Mouse (Mus musculus) layer of hippocampus, adult 9-10 months (tissue): ENCODE data around the gene Fgf9.

Experiments
- DNase-seq: peaks from one replicate; pipeline ENCODE4 v3.0.0; 2022; ENCODE audit warnings: low spot score

Fgf9 gene

DNA sequence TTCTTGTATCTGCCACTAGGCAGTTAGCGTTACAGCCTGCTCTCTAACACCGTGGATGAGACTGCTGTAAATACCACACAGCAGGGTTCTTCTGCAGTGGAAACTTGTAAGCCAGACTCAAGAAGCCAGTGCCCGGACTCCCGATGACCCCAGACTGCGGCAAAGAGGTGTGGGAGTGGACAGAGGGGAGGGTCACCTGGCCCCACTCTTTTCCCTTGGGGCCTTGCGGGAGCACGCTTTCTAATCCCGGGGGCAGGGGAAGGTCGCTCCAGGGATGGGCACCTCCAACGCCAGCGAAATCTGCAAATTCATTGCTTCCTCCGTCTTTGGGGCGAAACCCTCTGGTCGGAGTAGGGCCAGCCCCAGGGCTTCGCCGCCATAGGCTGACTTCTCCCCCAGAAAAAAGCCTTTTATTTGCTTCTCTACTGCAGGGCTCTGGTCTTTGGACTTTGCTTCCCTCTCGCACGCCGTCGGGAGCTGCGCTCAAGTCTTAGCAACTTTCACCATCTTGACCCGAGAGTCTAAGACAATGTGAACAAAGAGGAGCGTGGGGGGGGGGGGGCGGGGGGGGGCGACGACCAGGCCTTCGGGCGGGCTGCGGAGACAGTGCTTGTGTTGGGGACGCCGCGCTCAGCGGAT, at the start of gene Fgf9:
Gene Fgf9 (plus strand): TSS at position 67 of the 639 bp plus-strand sequence.
- DNase-seq = no peak

- peak; percentile 61 for DNase-seq
These were observed 35.8 kb upstream of the Fgf9 start for GRCm38 (mm10) chr14:58034567-58034966.

- DNase-seq = no peak
These were observed 34.2 kb upstream of the Fgf9 start for GRCm38 (mm10) chr14:58036174-58036573.

DNA sequence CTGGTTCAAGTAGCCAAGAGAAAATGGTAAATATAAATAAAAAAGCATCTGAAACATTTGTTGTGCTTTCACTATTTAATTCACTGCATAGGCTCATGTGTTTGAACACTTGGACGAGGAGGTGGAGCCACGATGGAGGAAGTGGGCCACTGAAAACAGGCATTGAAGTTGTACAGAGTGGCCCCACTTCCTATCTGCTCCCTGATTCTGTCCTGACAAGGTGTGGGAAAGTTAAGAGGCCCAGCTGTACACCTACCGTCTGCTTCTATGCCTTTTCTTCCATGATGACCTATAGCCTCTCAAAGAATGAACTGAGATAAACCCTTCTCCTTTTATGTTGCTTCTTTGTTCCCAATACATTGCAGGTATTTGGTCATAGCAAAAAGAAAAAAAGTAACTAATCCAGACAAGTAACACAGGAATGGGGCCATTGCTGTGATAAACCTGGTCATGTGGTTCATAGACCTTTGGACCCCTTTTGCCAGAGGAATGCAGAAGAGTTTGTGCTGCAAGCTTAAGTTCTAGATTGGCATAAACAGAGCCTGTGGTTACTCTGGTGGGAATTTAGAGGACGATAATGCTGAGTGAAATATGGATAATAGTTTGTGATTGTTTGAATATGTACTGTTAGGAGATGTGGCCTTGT, 23.6 kb upstream of the Fgf9 start:
- DNase-seq = no peak

DNA sequence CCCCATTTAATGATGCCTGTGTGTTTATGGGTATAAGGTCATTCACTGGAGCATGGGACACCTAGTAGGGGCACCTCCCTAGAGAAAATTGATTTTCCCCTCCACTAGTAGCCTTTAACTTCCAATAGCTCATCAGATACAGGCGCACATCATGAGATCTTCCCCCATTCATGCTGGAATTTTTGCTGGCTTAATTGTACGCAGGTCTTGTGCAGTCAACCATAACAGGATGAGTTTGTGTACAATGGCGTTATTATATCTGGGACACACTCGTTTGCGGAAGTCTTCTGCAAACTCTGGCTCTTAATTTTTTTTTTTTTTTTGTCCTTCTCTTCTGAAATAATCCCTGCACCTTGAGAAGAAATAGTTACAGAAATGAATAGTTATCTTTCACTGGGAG, 19.7 kb upstream of the Fgf9 start:
- no peak for DNase-seq

GRCm38 (mm10) chr14:58067586-58067985, 2.8 kb upstream of the Fgf9 start:
- DNase-seq = no peak

DNA sequence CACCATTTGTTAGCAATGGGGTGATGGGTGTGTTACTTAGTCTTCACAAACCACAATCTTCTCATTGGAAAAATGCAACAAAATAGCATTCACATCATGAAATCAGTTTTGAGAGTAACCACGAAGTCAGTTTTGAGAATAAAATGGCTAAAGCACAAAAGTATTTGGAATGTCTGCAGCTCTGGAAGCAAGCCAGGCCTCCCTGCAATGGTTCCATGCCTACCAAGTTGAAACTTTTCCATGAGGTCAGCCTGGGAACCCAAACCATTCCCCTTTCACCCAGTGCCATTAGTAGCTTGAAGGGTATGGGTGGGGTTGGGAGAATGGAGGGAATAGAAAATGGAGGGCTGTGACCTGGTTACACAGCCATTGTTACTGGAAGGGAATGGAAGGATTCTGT, 1.7 kb upstream of the Fgf9 start:
- DNase-seq = no peak

DNA sequence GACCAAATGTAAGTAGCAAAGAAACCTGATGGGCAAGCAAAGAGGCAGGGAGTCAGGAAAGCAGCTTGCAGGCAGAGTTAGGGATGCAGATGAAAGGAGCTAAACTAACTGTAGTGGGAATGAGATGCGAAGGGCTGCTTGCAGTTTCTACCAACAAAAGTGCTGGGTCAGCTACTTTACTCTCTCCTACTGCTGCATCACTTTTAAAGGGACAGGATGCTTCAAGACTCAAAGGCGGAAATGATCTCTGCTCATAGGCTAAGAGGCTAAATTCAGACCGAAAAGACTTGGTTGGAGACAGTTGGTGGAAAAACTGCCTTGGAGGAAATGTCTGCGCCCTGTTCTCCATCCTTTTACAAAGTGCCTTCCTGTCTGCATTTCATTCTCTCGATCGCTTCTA, 420 bp upstream of the Fgf9 start:
- no peak for DNase-seq

DNA sequence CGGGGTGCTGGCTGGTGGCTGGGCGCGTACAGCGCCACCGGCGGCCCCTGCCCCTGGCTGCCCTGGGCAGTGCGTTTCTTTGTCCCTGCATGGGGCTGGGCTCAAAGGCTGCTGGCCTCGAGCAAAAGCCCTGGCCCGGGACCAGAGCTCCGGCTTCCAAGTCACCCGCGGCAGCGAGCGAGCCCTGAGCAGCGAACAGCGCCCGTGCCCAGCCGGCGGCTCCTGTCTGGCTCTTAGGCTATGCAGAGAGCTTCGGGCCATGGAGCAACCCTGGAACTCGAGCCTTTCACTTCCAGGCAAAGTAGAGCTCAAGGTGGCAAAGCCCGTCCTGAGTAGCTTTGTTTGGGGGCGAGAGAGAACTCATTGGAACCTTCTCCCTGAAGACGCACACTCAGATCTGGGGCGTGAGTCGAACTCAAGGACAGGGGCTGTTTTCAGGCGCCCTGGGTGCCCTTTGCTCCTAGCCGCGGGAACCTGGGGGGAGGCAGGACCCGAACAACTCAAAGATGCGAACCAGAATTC, 834 bp downstream of the Fgf9 start:
- no peak for DNase-seq

DNA sequence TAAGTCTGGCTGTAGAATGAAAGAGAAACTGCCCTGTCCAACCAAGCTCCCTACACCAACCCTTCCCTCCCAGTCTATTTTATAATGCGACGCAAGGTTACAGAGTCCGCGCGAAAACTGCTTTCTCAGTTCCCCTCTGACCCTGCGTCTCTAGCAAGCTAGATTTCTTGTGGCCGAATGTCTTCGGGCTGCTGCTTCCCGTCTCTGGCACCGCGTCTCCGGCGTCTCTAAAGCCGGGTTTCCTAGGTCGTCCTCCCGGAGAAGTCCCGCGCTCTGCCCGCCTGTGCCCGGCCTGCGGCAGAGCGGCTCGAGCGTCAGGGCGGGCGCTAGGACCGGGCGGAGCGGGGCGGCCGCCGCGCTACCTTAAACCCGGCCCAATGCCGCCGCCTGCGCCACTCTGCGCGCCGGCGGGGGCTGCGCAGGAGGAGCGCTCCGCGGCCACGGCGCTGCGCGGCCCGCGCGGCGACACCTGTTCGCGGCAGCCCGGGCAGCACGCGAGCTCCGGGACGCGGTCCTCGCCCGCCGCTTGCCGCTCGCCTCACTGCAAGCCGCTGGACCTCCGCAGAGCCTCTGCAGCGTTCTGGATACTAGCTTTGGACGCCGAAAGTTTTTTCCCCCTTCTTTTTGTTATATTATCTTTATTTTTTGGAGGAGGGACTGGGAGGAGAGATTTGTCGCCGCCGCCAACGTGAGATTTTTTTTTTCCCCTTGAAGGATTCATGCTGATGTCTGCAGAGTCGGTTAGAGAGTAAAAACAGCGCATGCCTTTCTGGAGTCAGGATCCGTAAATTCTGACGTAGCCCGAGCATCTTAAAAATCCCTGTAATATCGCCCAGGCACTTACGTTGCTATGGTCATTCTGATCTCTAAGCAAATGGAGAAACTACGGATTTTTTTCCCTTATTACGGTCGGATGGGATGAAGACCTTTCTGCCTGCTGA, 1.8 kb downstream of the Fgf9 start:
- no peak for DNase-seq

DNA sequence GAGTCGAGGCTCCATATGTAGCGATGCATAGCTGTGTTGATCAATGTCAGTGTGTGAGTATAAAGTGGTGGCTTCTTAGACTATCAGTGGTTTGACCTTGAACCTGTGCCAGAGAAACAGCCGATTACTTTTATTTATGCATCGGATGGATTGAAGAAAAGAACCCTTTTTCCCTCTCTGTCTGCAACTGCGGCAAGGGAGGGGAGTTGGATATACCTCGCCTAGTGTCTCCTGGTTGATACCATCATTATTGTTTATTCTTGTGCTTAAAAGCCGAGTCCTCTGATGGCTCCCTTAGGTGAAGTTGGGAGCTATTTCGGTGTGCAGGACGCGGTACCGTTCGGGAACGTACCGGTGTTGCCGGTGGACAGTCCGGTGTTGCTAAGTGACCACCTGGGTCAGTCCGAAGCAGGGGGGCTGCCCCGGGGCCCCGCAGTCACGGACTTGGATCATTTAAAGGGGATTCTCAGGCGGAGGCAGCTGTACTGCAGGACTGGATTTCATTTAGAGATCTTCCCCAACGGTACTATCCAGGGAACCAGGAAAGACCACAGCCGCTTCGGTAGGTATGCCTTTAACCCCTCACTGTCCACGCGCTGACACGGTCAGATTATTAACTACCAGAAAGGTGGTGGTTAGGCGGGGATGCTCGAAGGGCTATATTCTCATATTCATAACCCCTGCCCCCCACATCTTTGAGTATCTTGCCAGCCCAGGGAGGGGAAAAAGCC, 2.6 kb downstream of the Fgf9 start:
- no peak for DNase-seq

DNA sequence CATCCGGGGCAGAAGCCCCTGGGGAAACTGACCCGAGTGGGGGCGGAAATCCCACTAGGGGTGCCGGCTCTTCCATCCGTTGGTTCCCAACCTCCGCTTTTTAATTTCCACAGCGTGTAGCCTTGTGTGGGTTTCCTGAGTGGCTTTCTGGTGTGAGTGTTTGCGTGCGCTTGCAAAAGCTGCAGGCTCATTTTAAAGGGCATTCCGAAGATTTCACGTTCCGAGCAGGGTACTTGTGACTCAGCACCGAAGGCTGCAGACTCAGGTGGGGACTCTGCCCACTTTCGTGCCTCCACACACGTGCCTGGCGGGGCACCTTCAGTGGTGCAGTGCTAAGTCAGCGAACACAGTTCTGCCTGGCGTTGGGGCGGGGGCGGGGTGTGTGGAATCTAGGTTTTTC, 3.6 kb downstream of the Fgf9 start:
- DNase-seq = no peak

GRCm38 (mm10) chr14:58074621-58075432, 4.5 kb downstream of the Fgf9 start:
- DNase-seq = no peak

DNA sequence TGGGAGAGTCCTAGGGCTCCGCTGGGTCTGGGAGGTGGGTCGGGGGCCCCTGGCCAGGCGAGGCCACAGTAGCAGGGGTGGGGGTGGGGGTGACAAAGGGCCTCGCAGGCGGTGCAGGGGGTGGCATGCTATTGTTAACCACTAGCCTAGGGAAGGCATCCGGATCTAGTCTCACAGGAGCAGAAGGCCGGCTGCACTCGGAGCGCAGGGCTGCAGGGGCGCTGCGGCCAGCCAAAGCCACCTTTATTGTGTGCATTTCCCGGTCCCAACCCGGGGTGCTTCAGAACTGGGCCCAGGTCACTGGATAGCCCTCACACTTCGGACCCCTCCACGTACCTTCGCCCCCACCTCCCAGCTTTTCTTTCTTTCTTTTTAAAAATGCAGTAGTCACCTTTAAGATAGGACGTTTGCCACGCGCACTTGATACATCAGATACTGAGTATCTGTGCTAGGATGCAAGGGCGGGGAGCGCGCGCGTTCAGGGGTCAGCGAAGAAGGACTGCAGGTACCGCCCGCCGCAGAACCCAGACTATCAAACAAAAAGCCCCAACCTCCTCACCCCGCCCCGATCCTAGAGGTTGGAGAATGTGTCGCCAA, 5.2 kb downstream of the Fgf9 start:
- DNase-seq = no peak

GRCm38 (mm10) chr14:58076030-58076521, 5.7 kb downstream of the Fgf9 start:
- no peak for DNase-seq

- no peak for DNase-seq
These were observed 6.4 kb downstream of the Fgf9 start for GRCm38 (mm10) chr14:58076726-58077255.

DNA sequence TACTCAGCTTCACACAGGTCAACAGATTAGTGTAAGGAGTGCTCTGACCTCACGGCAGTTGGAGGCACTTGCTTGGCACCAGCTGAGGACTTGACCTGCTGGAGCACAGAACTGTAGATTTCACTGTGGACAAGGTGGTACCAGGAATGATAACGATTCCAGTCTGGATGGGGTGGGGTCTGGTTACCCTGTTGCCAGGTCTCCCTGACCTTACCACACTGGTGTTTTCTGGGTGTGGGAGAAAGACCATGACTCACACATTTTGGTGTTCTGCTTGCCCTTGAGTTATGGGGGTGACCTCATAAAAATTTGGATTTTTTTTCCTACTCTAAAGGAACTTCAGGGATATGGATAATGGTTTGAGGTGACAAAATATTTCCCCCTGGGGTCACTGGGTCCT, 9.1 kb downstream of the Fgf9 start:
- no peak for DNase-seq

DNA sequence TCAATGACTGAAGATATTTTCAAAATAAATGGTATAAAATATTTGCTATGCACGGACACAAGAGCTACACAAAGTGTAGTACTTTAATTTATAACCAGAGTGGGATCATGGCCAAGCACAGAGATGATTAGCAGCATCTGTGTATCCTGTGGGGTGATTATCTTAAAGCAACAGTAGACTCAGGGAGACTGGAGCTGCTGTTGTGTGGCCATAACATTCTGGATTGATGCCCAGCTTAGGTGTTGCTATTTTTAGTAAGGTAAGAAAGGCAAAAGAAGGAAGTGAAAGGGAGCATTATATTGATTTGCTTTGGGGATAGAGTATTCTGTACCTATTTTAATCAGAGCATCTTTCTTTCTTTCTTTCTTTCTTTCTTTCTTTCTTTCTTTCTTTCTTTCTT, 11.6 kb downstream of the Fgf9 start:
- no peak for DNase-seq

DNA sequence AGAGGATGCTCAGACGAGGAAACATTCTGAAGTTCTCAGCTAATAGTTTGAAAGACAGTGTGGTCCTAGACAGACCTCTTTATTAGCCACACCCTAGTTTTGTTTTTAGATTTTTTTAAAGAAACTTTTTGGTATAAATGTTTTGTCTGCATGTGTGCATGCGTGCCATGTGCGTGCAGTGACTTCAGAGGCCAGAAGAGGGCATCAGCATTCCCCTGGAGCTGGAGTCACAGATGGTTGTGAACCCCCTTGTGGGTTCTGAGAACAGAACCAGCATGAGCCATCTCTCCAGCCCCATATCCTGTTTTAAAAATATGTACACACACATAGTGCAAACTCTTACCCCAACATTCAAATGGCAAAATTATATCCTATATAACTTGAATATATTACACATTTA, 13.9 kb downstream of the Fgf9 start:
- no peak for DNase-seq

GRCm38 (mm10) chr14:58087326-58087725, 17.0 kb downstream of the Fgf9 start:
- DNase-seq = no peak
